Mouse (Mus musculus): Measurements from ENCODE around the gene Eri2.

DNA sequence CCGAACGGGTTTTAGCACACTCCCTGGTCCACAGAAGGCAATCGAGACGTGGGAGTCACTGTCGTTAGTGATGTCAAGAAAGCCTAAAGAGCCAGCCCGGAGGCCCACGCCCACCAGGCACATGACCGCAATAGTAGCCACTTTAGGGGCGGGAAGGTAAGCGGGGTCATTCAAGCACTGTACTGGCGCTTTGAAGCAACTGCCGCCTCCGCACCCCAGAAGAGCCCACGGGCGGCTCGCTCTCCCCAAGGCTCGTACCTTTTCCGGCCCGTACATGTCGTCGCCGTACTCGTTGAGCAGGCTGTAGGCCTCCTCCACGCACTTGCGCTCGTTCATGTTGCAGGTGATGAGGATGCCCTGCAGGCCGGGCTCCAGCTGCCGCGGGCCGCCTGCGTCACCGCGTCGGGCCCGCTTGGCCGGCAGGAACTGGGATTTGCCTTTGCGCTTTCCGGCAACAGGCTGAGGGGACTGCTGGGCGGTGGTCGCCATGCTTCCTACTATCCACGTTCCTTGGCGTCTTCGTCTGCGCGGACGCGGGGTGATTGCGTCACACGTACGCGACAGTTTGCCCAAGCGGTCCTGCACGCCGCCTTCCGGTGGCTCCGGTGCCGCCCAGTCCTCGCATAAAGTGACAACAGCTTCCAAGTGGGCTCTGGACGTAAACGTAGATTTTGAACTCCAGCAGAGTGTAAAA, 73.5 kb downstream of the Eri2 start, which contains the start of gene Thumpd1:
- TF ChIP-seq CTCF (IDR thresholded peaks at IDR 0.05; ENCODE audit: low read depth) (peak; percentile 66), EP300 (IDR thresholded peaks at IDR 0.05; ENCODE audit: low read depth) (no peak)
